Mouse (Mus musculus) liver, embryonic 14.5 days (tissue): ENCODE measurements at regions not wholly inside any gene's neighbourhood (a gene's known extent, or its start where the extent isn't known, plus 50 kb on each side); places are given as distances from the start of the nearest gene placed in this dataset.

Experiments
- ATAC-seq: fragments of 200-750 bp; cut with Nextera tagmentation; 2 replicates; pipeline ENCODE4 v1.8.0; 2017; ENCODE audit warnings: moderate number of reproducible peaks, mild to moderate bottlenecking, moderate library complexity; ENCODE audit not compliant: insufficient read depth
- DNase-seq, 3 experiments: peaks; one replicate each; pipeline ENCODE4 v3.0.0-alpha.2; 2012 to 2013; ENCODE audit warnings: low read depth in 3 of 3, low spot score in 3 of 3
- H3K27ac ChIP-seq: fragments of 300-500 bp; sonication (generic); 2 replicates; pipeline ENCODE4 v1.5.1; 2014; ENCODE audit warnings: moderate library complexity, mild to moderate bottlenecking, control low read depth, inconsistent platforms
- H3K27me3 ChIP-seq: fragments of 300-500 bp; sonication (generic); 2 replicates; pipeline ENCODE4 v1.6.1; 2014; ENCODE audit warnings: mild to moderate bottlenecking, low read length, moderate library complexity; ENCODE audit not compliant: control insufficient read depth, insufficient read depth
- H3K36me3 ChIP-seq: fragments of 300-500 bp; sonication (generic); replicated peaks from 2 replicates; pipeline ENCODE4 v1.6.1; 2014; ENCODE audit warnings: low read depth; ENCODE audit not compliant: control insufficient read depth, insufficient read depth
- H3K4me1 ChIP-seq, 2 experiments: fragments of 200-500 bp in 1 of 2; fragments of 300-500 bp in 1 of 2; sonication (generic) in 1 of 2; replicated peaks; 2 replicates each; pipeline ENCODE4 v1.6.1; 2012 to 2014; ENCODE audit warnings: antibody characterized with exemption in 1 of 2, inconsistent platforms in 1 of 2, low read length in 1 of 2; ENCODE audit not compliant: control insufficient read depth in 2 of 2, insufficient read depth in 2 of 2
- H3K4me2 ChIP-seq: fragments of 300-500 bp; sonication (generic); 2 replicates; pipeline ENCODE4 v1.6.1; 2014; ENCODE audit warnings: low read depth, mild to moderate bottlenecking, control low read depth, moderate library complexity
- H3K4me3 ChIP-seq, 2 experiments: fragments of 200-500 bp in 1 of 2; fragments of 300-500 bp in 1 of 2; sonication (generic) in 1 of 2; 2 replicates each; pipeline ENCODE4 v1.5.1; 2012 to 2014; ENCODE audit warnings: low read depth in 2 of 2, low read length in 2 of 2, mild to moderate bottlenecking in 2 of 2, control low read depth in 1 of 2, inconsistent platforms in 1 of 2, moderate library complexity in 1 of 2; ENCODE audit not compliant: insufficient read depth in 1 of 2
- H3K9ac ChIP-seq: fragments of 300-500 bp; sonication (generic); replicated peaks from 2 replicates; pipeline ENCODE4 v1.6.1; 2014; ENCODE audit warnings: mild to moderate bottlenecking, control low read depth, moderate library complexity
- H3K9me3 ChIP-seq: fragments of 300-500 bp; sonication (generic); 2 replicates; pipeline ENCODE4 v1.6.1; 2016; ENCODE audit warnings: low read length, mixed read lengths; ENCODE audit not compliant: control insufficient read depth
- CTCF ChIP-seq: IDR thresholded peaks from 2 replicates; pipeline ENCODE4 v1.5.1; 2016; ENCODE audit warnings: antibody characterized with exemption, low read depth, control low read depth
- EP300 ChIP-seq: IDR thresholded peaks from 2 replicates; pipeline ENCODE4 v1.6.1; 2016; ENCODE audit warnings: antibody characterized with exemption, low read depth
- WGBS: fragments of 180-500 bp; shearing (Covaris S2); extraction: QIAGEN DNeasy Blood & Tissue Kit; methylation state at CpG from one replicate; pipeline ENCODE4 v1.1.7; 2014; ENCODE audit not compliant: insufficient replicate concordance; 5-methylcytosine and 5-hydroxymethylcytosine counted together

GRCm38 (mm10) chr13:52013757-52014156 is 167.3 kb downstream of the Gadd45g start:
- H3K27ac ChIP-seq = no peak overlapping the region
- WGBS = 51% methylated on average over 2 of the region's 2 CpGs
- H3K4me1 ChIP-seq = peaks cover 0 to 4% of the 10 kb centered on the region in 2 experiments; a peak in 1 of 4 replicates
- ATAC-seq (no peak), DNase-seq (no peak)
- H3K9ac ChIP-seq = no peak overlapping the region
- H3K27me3 ChIP-seq = no peaks in the 10 kb centered on the region
- H3K9me3 ChIP-seq = no peaks in the 10 kb centered on the region
- TF ChIP-seq EP300 = no peak
- TF ChIP-seq CTCF = no peak
- no peak overlapping the region for H3K4me3 ChIP-seq
- no peak overlapping the region for H3K4me2 ChIP-seq
- H3K36me3 ChIP-seq = no peaks in the 10 kb centered on the region

- Histone ChIP-seq H3K9ac (no peak overlapping the region), H3K4me1 (peaks cover 0 to 4% of the 10 kb centered on the region in 2 experiments; a peak in 1 of 4 replicates), H3K9me3 (no peaks in the 10 kb centered on the region), H3K36me3 (no peaks in the 10 kb centered on the region), H3K27ac (no peak overlapping the region), H3K4me3 (no peak overlapping the region), H3K4me2 (no peak overlapping the region), H3K27me3 (no peaks in the 10 kb centered on the region)
- no peak for ATAC-seq
- 58% methylated on average over 7 of the region's 7 CpGs for WGBS
- no peak for DNase-seq
- TF ChIP-seq EP300 (no peak), CTCF (no peak)
Observed at GRCm38 (mm10) chr13:52014566-52014965, 168.1 kb downstream of the Gadd45g start.

- H3K4me2 ChIP-seq = no peak overlapping the region
- H3K4me3 ChIP-seq = no peak overlapping the region
- H3K9me3 ChIP-seq = no peaks in the 10 kb centered on the region
- TF ChIP-seq CTCF = no peak
- TF ChIP-seq EP300 = no peak
- no peak for ATAC-seq
- WGBS = 61% methylated on average over 4 of the region's 4 CpGs
- no peak overlapping the region for H3K9ac ChIP-seq
- no peaks in the 10 kb centered on the region for H3K36me3 ChIP-seq
- H3K27me3 ChIP-seq = no peaks in the 10 kb centered on the region
- no peak for DNase-seq
- H3K4me1 ChIP-seq = peaks cover 0 to 6% of the 10 kb centered on the region in 2 experiments; a peak in 1 of 4 replicates
- no peak overlapping the region for H3K27ac ChIP-seq
Observed at GRCm38 (mm10) chr13:52015066-52015465, 168.6 kb downstream of the Gadd45g start.

GRCm38 (mm10) chr13:52015496-52015895 is 169.0 kb downstream of the Gadd45g start:
- Histone ChIP-seq H3K9me3 (no peaks in the 10 kb centered on the region), H3K36me3 (no peaks in the 10 kb centered on the region), H3K4me3 (no peak overlapping the region), H3K9ac (no peak overlapping the region), H3K27ac (no peak overlapping the region), H3K4me2 (no peak overlapping the region), H3K4me1 (peaks cover 0 to 6% of the 10 kb centered on the region in 2 experiments; a peak in 1 of 4 replicates), H3K27me3 (no peaks in the 10 kb centered on the region)
- ATAC-seq (no peak), DNase-seq (no peak)
- 61% methylated on average over 5 of the region's 5 CpGs for WGBS
- TF ChIP-seq CTCF (no peak), EP300 (no peak)

- no peaks in the 10 kb centered on the region for H3K9me3 ChIP-seq
- no peak for TF ChIP-seq EP300
- ATAC-seq (no peak), DNase-seq (no peak)
- peaks cover 0 to 6% of the 10 kb centered on the region in 2 experiments; a peak in 1 of 4 replicates for H3K4me1 ChIP-seq
- no peak overlapping the region for H3K27ac ChIP-seq
- H3K9ac ChIP-seq = no peak overlapping the region
- H3K4me3 ChIP-seq = no peak overlapping the region
- no peak overlapping the region for H3K4me2 ChIP-seq
- 52% methylated on average over 11 of the region's 11 CpGs for WGBS
- no peaks in the 10 kb centered on the region for H3K27me3 ChIP-seq
- H3K36me3 ChIP-seq = no peaks in the 10 kb centered on the region
Observed at GRCm38 (mm10) chr13:52017598-52018190, 171.2 kb downstream of the Gadd45g start.
